Mouse (Mus musculus) CH12.LX (cell line): ENCODE measurements around the gene Sgsm1. TPM values are rescaled to one million over a fixed set of nuclear protein-coding genes. Genes with fewer than 3 reads are reported as not detected.
"Not testable (repeated sequence)": the region's sequence is repeated elsewhere in the genome, so short reads cannot be mapped to it uniquely, and the experiment has no call there.

Experiments used
- DNase-seq: peaks from one replicate; pipeline ENCODE4 v3.0.0-alpha.2; 2013; ENCODE audit errors: extremely low read depth
- H3K27ac ChIP-seq: 2 replicates; pipeline ENCODE4 v1.5.1; 2012; ENCODE audit warnings: low read depth, mild to moderate bottlenecking, control low read depth, moderate library complexity; ENCODE audit not compliant: insufficient read depth
- H3K27me3 ChIP-seq: replicated peaks from 2 replicates; pipeline ENCODE3; 2012; ENCODE audit warnings: inconsistent platforms
- H3K36me3 ChIP-seq, 2 experiments: replicated peaks in 1 of 2; 2 replicates each; pipeline versions ENCODE3 to v1.6.1; 2012; ENCODE audit warnings: inconsistent platforms in 1 of 2, low read length in 1 of 2, mild to moderate bottlenecking in 1 of 2, mixed read lengths in 1 of 2, moderate library complexity in 1 of 2; ENCODE audit not compliant: control insufficient read depth in 1 of 2, insufficient read depth in 1 of 2
- H3K4me1 ChIP-seq, 2 experiments: 2 replicates each; pipeline ENCODE4 v1.6.1; 2012; ENCODE audit warnings: inconsistent platforms in 1 of 2, moderate library complexity in 1 of 2; ENCODE audit not compliant: insufficient read depth in 2 of 2, control insufficient read depth in 1 of 2
- H3K4me2 ChIP-seq: 2 replicates; pipeline ENCODE4 v1.6.1; 2012; ENCODE audit warnings: low read depth, mild to moderate bottlenecking, control low read depth; ENCODE audit not compliant: poor library complexity, insufficient read depth, severe bottlenecking
- H3K4me3 ChIP-seq, 3 experiments: fragments of 150-350 bp in 1 of 3; sonication (generic) in 1 of 3; replicated peaks in 1 of 3; 2 replicates each; pipeline versions ENCODE3 to v1.5.1; 2011 to 2012; ENCODE audit warnings: low read depth in 2 of 3, low read length in 2 of 3, mild to moderate bottlenecking in 2 of 3, moderate library complexity in 2 of 3, control low read depth in 1 of 3, improper control_type of control experiment in 1 of 3, inconsistent platforms in 1 of 3, mixed read lengths in 1 of 3; ENCODE audit not compliant: poor library complexity in 1 of 3
- H3K79me2 ChIP-seq: replicated peaks from 2 replicates; pipeline ENCODE4 v1.6.1; 2012; ENCODE audit warnings: mild to moderate bottlenecking, moderate library complexity; ENCODE audit not compliant: control insufficient read depth, poor library complexity, insufficient read depth, severe bottlenecking; ENCODE audit errors: extremely low read depth
- H3K9ac ChIP-seq: 2 replicates; pipeline ENCODE4 v1.6.1; 2012; ENCODE audit warnings: low read depth, mild to moderate bottlenecking, control low read depth, moderate library complexity; ENCODE audit not compliant: insufficient read depth
- H3K9me3 ChIP-seq: replicated peaks from 2 replicates; pipeline ENCODE3; 2012; ENCODE audit warnings: low read length, inconsistent platforms, mixed read lengths
- CHD2 ChIP-seq: IDR thresholded peaks from 2 replicates; pipeline ENCODE4 v1.6.1; 2011; ENCODE audit warnings: low read length, improper control_type of control experiment
- CTCF ChIP-seq, 2 experiments: IDR thresholded peaks in 1 of 2; conservative IDR thresholded peaks in 1 of 2; 2 replicates each; pipeline ENCODE4 v1.5.1; 2011 to 2012; ENCODE audit warnings: low read depth in 2 of 2, low read length in 2 of 2, improper control_type of control experiment in 1 of 2, inconsistent platforms in 1 of 2, mild to moderate bottlenecking in 1 of 2, moderate library complexity in 1 of 2
- EP300 ChIP-seq: IDR thresholded peaks from 2 replicates; pipeline ENCODE4 v1.6.1; 2011; ENCODE audit warnings: low read length, improper control_type of control experiment
- MAFK ChIP-seq: IDR thresholded peaks from 2 replicates; pipeline ENCODE4 v1.6.1; 2011; ENCODE audit warnings: low read length, improper control_type of control experiment; ENCODE audit not compliant: insufficient replicate concordance
- MAX ChIP-seq: IDR thresholded peaks from 2 replicates; pipeline ENCODE4 v1.6.1; 2011; ENCODE audit warnings: low read length, improper control_type of control experiment
- MEF2A ChIP-seq: IDR thresholded peaks from 2 replicates; pipeline ENCODE4 v1.6.1; 2014; ENCODE audit warnings: low read depth, mild to moderate bottlenecking, inconsistent platforms, low read length, improper control_type of control experiment, borderline replicate concordance
- MXI1 ChIP-seq: IDR thresholded peaks from 2 replicates; pipeline ENCODE4 v1.6.1; 2011; ENCODE audit warnings: mild to moderate bottlenecking, low read depth, low read length, improper control_type of control experiment
- NELFE ChIP-seq: IDR thresholded peaks from 2 replicates; pipeline ENCODE4 v1.6.1; 2011; ENCODE audit warnings: low read depth, low read length, improper control_type of control experiment
- PAX5 ChIP-seq: IDR thresholded peaks from 2 replicates; pipeline ENCODE4 v1.6.1; 2012; ENCODE audit warnings: low read length, inconsistent platforms, mixed read lengths
- POLR2A ChIP-seq: IDR thresholded peaks from 2 replicates; pipeline ENCODE4 v1.6.1; 2011; ENCODE audit warnings: low read depth, mild to moderate bottlenecking, improper control_type of control experiment, low read length
- RAD21 ChIP-seq: IDR thresholded peaks from 2 replicates; pipeline ENCODE4 v1.6.1; 2011; ENCODE audit warnings: low read depth, mild to moderate bottlenecking, low read length, improper control_type of control experiment, moderate library complexity
- TBP ChIP-seq: conservative IDR thresholded peaks from 2 replicates; pipeline ENCODE4 v1.6.1; 2011; ENCODE audit warnings: low read depth, low read length, improper control_type of control experiment
- USF1 ChIP-seq: IDR thresholded peaks from 2 replicates; pipeline ENCODE4 v1.6.1; 2014; ENCODE audit warnings: low read depth, mild to moderate bottlenecking, inconsistent platforms, low read length, improper control_type of control experiment
- ZMIZ1 ChIP-seq: IDR thresholded peaks from 2 replicates; pipeline ENCODE4 v1.6.1; 2012; ENCODE audit warnings: low read depth, mild to moderate bottlenecking, inconsistent platforms, low read length, improper control_type of control experiment
- dilution Hi-C: fragments of 300-500 bp; cut with MboI; formaldehyde crosslinking; loops from 2 replicates; pipeline ENCODE4 v1.14.3; 2020; ENCODE audit warnings: low sequenced_read_pairs; ENCODE audit not compliant: extremely low pct_unique_long_range_greater_than_20kb, extremely low pct_ligation_motif_present
- in situ Hi-C: fragments of 300-500 bp; cut with MboI; formaldehyde crosslinking; loops from 3 replicates; pipeline ENCODE4 v1.14.3; 2019; ENCODE audit warnings: low sequenced_read_pairs, low pct_ligation_motif_present, low pct_unique_long_range_greater_than_20kb, mixed read lengths
- polyA plus RNA-seq: library from polyadenylated mRNA; unstranded; fragments of >175 nt; gene quantifications from 2 replicates; pipeline ENCODE4 v1.2.1, GENCODE M21; 2012; ENCODE audit warnings: low read depth; ENCODE audit not compliant: insufficient read length
- total RNA-seq, 2 experiments: library from RNA; depleted of rRNA; stranded (reverse); fragments of 300-350 nt in 1 of 2; fragments of >200 nt in 1 of 2; gene quantifications; 2 replicates each; pipeline ENCODE4 v1.2.3; 2012 to 2014

Sgsm1 gene
- total and polyA plus RNA-seq, 3 experiments: 0.08 TPM; not detected in 2

DNA sequence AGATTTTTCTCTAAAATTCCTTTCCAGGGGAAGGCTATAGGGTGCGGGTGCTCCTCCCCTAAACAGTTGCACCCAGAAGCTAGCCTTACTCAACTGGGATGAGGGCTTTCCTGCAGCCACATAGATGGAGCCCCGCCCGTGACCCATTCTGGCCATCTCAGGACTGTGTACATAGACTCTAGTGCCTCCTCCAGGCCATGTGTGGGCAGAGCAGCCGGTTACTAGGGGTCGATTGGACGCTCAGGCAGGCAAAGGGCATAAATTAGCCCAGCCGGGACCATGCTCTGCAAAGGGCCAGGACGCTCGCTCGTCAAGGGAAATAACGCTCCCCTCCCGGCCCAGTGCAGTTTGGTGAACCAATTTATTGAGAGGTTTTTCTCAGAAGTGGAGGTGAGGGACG is 38.0 kb upstream of the Sgsm1 start:
- Histone ChIP-seq H3K27me3 (peaks cover 48% of the 10 kb centered on the region), H3K36me3 (no peaks in the 10 kb centered on the region), H3K9me3 (no peaks in the 10 kb centered on the region), H3K79me2 (no peaks in the 10 kb centered on the region), H3K9ac (no peak overlapping the region), H3K4me1 (no peaks in the 10 kb centered on the region), H3K4me3 (no peak overlapping the region), H3K27ac (no peak overlapping the region), H3K4me2 (no peak overlapping the region)
- TF ChIP-seq CTCF (conservative IDR thresholded peaks at IDR 0.05 in 1 of 2, IDR thresholded peaks at IDR 0.05 in 1 of 2; ENCODE audit: low read depth in 2 of 2, low read length in 2 of 2) (peak in 1 of 2 experiments; percentile 19; a peak in 2 of 4 replicates), MAFK (no peak), NELFE (no peak), USF1 (no peak), TBP (no peak), CHD2 (no peak), MEF2A (no peak), PAX5 (no peak)
- dilution Hi-C loops: no loop called here
- DNase-seq: no peak
- in situ Hi-C loops: no loop called here

DNA sequence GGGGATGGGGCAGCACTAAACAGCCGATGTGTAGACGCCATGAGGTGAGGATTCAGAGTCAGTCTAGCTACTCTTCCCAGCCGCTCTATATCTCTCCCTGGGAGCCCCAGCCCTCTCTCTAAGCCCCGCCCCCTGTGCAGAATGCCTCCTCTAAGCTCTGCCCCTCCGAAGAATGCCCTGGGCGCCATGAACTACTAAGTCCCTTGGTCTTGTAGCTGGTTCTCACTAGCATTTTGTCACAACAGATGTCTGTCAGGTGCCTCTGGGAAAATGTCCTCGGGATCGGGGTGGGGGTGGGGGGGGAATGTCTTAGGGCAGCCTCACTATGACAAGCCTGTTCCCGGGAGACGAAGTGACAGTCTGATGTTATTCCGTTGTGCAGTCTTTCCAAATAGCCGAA is 37.0 kb upstream of the Sgsm1 start:
- H3K4me3 ChIP-seq: no peak overlapping the region
- in situ Hi-C loops (no loop called here), dilution Hi-C loops (no loop called here)
- TF ChIP-seq CTCF (conservative IDR thresholded peaks at IDR 0.05 in 1 of 2, IDR thresholded peaks at IDR 0.05 in 1 of 2; ENCODE audit: low read depth in 2 of 2, low read length in 2 of 2) (no peak), ZMIZ1 (no peak), RAD21 (no peak), POLR2A (no peak), MXI1 (no peak), EP300 (no peak), MAX (no peak)
- no peak overlapping the region for H3K9ac ChIP-seq
- no peaks in the 10 kb centered on the region for H3K36me3 ChIP-seq
- no peak overlapping the region for H3K4me2 ChIP-seq
- no peaks in the 10 kb centered on the region for H3K9me3 ChIP-seq
- no peaks in the 10 kb centered on the region for H3K4me1 ChIP-seq
- H3K27me3 ChIP-seq: peaks cover 40% of the 10 kb centered on the region
- H3K27ac ChIP-seq: no peak overlapping the region
- no peak for DNase-seq
- no peaks in the 10 kb centered on the region for H3K79me2 ChIP-seq

DNA sequence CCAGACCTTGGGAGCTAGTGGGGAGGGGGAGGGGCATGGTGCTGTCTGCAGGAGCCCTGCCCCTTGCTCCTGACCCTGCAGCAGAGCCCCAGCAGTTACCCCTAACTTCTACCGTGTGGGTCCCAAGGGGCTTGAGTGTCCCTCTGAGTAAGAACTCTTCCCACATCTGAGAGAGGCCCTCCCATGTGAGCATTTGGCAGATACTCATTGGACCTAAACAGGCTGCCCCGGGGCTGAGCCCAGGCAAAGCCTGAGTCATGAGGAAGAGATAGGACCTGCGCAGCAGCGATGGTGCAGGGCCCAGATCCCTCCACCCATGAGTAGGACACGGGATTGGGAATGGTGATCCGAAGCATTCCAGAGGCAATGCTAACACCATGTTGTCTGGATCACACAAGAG is 36.1 kb upstream of the Sgsm1 start:
- DNase-seq, H3K4me3 ChIP-seq, H3K27ac ChIP-seq, dilution Hi-C loops, in situ Hi-C loops, H3K4me1 ChIP-seq, H3K9ac ChIP-seq, H3K9me3 ChIP-seq, H3K79me2 ChIP-seq, H3K36me3 ChIP-seq, H3K4me2 ChIP-seq: not testable (repeated sequence)
- H3K27me3 ChIP-seq: peaks cover 36% of the 10 kb centered on the region
